Mouse (Mus musculus) liver, embryonic 16.5 days (tissue): Measurements from ENCODE around the gene R3hdml. TPM values are rescaled to one million over a fixed set of nuclear protein-coding genes. Genes with fewer than 3 reads are reported as not detected.

Source experiments
- ATAC-seq: fragments of 200-750 bp; cut with Nextera tagmentation; 2 replicates; pipeline ENCODE4 v1.8.0; 2017; ENCODE audit warnings: low read depth, mild to moderate bottlenecking, moderate number of reproducible peaks, moderate library complexity
- H3K27ac ChIP-seq: fragments of 300-500 bp; sonication (generic); 2 replicates; pipeline ENCODE4 v1.5.1; 2014; ENCODE audit warnings: mild to moderate bottlenecking, low read length
- H3K27me3 ChIP-seq: fragments of 300-500 bp; sonication (generic); 2 replicates; pipeline ENCODE4 v1.6.1; 2014; ENCODE audit warnings: low read depth, low read length, mixed read lengths; ENCODE audit not compliant: control insufficient read depth, insufficient read depth
- H3K36me3 ChIP-seq: fragments of 300-500 bp; sonication (generic); 2 replicates; pipeline ENCODE4 v1.6.1; 2014; ENCODE audit warnings: mild to moderate bottlenecking; ENCODE audit not compliant: control insufficient read depth, insufficient read depth
- H3K4me1 ChIP-seq: fragments of 300-500 bp; sonication (generic); 2 replicates; pipeline ENCODE4 v1.6.1; 2014; ENCODE audit warnings: low read depth, low read length, mixed read lengths; ENCODE audit not compliant: control insufficient read depth
- H3K4me2 ChIP-seq: fragments of 300-500 bp; sonication (generic); 2 replicates; pipeline ENCODE4 v1.6.1; 2014; ENCODE audit warnings: low read depth, low read length, mixed read lengths
- H3K4me3 ChIP-seq: fragments of 300-500 bp; sonication (generic); 2 replicates; pipeline ENCODE4 v1.5.1; 2014; ENCODE audit warnings: low read depth, mild to moderate bottlenecking, low read length
- H3K9ac ChIP-seq: fragments of 300-500 bp; sonication (generic); 2 replicates; pipeline ENCODE4 v1.6.1; 2014; ENCODE audit warnings: low read depth, low read length
- H3K9me3 ChIP-seq: fragments of 300-500 bp; sonication (generic); replicated peaks from 2 replicates; pipeline ENCODE4 v1.6.1; 2016; ENCODE audit warnings: low read length; ENCODE audit not compliant: control insufficient read depth
- WGBS: fragments of 180-500 bp; shearing (Covaris S2); extraction: QIAGEN DNeasy Blood & Tissue Kit; methylation state at CpG from one replicate; pipeline ENCODE4 v1.1.7; 2014; ENCODE audit not compliant: insufficient replicate concordance; 5-methylcytosine and 5-hydroxymethylcytosine counted together
- polyA plus RNA-seq: library from polyadenylated mRNA; unstranded; fragments of >200 nt; fragmentation: Nextera tagmentation; extraction: Ambion mirVana; gene quantifications from 2 replicates; pipeline ENCODE4 v1.2.1, GENCODE M21; 2015

Gene R3hdml
- polyA plus RNA-seq, 1 experiment from 2014 or later = not detected

GRCm38 (mm10) chr2:163467585-163467984, 24.5 kb upstream of the R3hdml start:
- no peak for ATAC-seq
- Histone ChIP-seq H3K27me3 (no peaks in the 10 kb centered on the region), H3K4me3 (no peak overlapping the region), H3K36me3 (peaks cover 2% of the 10 kb centered on the region; the same call in 1 of the 2 replicates), H3K27ac (no peak overlapping the region), H3K4me1 (peaks cover 8% of the 10 kb centered on the region), H3K9me3 (no peaks in the 10 kb centered on the region), H3K9ac (no peak overlapping the region), H3K4me2 (no peak overlapping the region)
- WGBS = 83% methylated on average over 6 of the region's 6 CpGs

- H3K36me3 ChIP-seq = peaks cover 2% of the 10 kb centered on the region; the same call in 1 of the 2 replicates
- H3K27me3 ChIP-seq = no peaks in the 10 kb centered on the region
- no peak overlapping the region for H3K4me3 ChIP-seq
- H3K4me2 ChIP-seq = no peak overlapping the region
- 73% methylated on average over 6 of the region's 6 CpGs for WGBS
- peaks cover 8% of the 10 kb centered on the region for H3K4me1 ChIP-seq
- no peaks in the 10 kb centered on the region for H3K9me3 ChIP-seq
- no peak overlapping the region for H3K27ac ChIP-seq
- ATAC-seq = no peak
- no peak overlapping the region for H3K9ac ChIP-seq
Measured at GRCm38 (mm10) chr2:163468866-163469265, 23.3 kb upstream of the R3hdml start.

- no peak for ATAC-seq
- peaks cover 8% of the 10 kb centered on the region for H3K4me1 ChIP-seq
- no peak overlapping the region for H3K9ac ChIP-seq
- peaks cover 2% of the 10 kb centered on the region; the same call in 1 of the 2 replicates for H3K36me3 ChIP-seq
- no peak overlapping the region for H3K4me3 ChIP-seq
- H3K27me3 ChIP-seq = no peaks in the 10 kb centered on the region
- H3K4me2 ChIP-seq = no peak overlapping the region
- WGBS = 80% methylated on average over 15 of the region's 15 CpGs
- no peak overlapping the region for H3K27ac ChIP-seq
- no peaks in the 10 kb centered on the region for H3K9me3 ChIP-seq
Measured at GRCm38 (mm10) chr2:163469711-163470110, 22.4 kb upstream of the R3hdml start.

- no peak for ATAC-seq
- Histone ChIP-seq H3K4me3 (peak overlapping the region; percentile 89), H3K27ac (no peak overlapping the region)
Measured at GRCm38 (mm10) chr2:163471136-163471535, 21.0 kb upstream of the R3hdml start.

GRCm38 (mm10) chr2:163471710-163472465, 20.2 kb upstream of the R3hdml start:
- H3K4me2 ChIP-seq = peak overlapping the region; percentile 94
- peak overlapping the region; percentile 71 for H3K27ac ChIP-seq
- H3K9ac ChIP-seq = peak overlapping the region; percentile 84
- no peaks in the 10 kb centered on the region for H3K9me3 ChIP-seq
- peaks cover 8% of the 10 kb centered on the region for H3K4me1 ChIP-seq
- H3K36me3 ChIP-seq = peaks cover 2% of the 10 kb centered on the region; the same call in 1 of the 2 replicates
- 3% methylated on average over 36 of the region's 36 CpGs for WGBS
- peak; percentile 77 for ATAC-seq
- no peaks in the 10 kb centered on the region for H3K27me3 ChIP-seq
- peak overlapping the region; percentile 89 for H3K4me3 ChIP-seq

More at GRCm38 (mm10) chr2:163471136-163471535, 21.0 kb upstream of the R3hdml start:
- H3K36me3 ChIP-seq = peaks cover 2% of the 10 kb centered on the region; the same call in 1 of the 2 replicates
- H3K9ac ChIP-seq = peak overlapping the region; percentile 84; the same call in 1 of the 2 replicates
- peak overlapping the region; percentile 94 for H3K4me2 ChIP-seq
- peaks cover 8% of the 10 kb centered on the region for H3K4me1 ChIP-seq
- no peaks in the 10 kb centered on the region for H3K9me3 ChIP-seq
- WGBS = 65% methylated on average over 3 of the region's 3 CpGs
- H3K27me3 ChIP-seq = no peaks in the 10 kb centered on the region

GRCm38 (mm10) chr2:163472466-163472851, 19.7 kb upstream of the R3hdml start, which contains the start of gene Fitm2:
Gene Fitm2 (minus strand): TSS chr2:163472629.
- Histone ChIP-seq H3K9me3 (no peaks in the 10 kb centered on the region), H3K4me2 (peak within 1 kb of the TSS; percentile 94), H3K27me3 (no peaks in the 10 kb centered on the region), H3K36me3 (peaks cover 2% of the 10 kb centered on the region; the same call in 1 of the 2 replicates), H3K4me3 (peak within 1 kb of the TSS; percentile 89), H3K4me1 (peaks cover 8% of the 10 kb centered on the region), H3K27ac (peak within 1 kb of the TSS; percentile 71), H3K9ac (peak within 1 kb of the TSS; percentile 84)
- 0% methylated on average over 30 of the region's 30 CpGs for WGBS
- ATAC-seq = peak; percentile 96

- WGBS = 46% methylated on average over 18 of the region's 18 CpGs
- H3K4me3 ChIP-seq = no peak overlapping the region
- H3K36me3 ChIP-seq = no peaks in the 10 kb centered on the region
- H3K9me3 ChIP-seq = no peaks in the 10 kb centered on the region
- H3K4me1 ChIP-seq = no peaks in the 10 kb centered on the region
- H3K27ac ChIP-seq = no peak overlapping the region
- no peak overlapping the region for H3K4me2 ChIP-seq
- no peak overlapping the region for H3K9ac ChIP-seq
- ATAC-seq = no peak
- peaks cover 14% of the 10 kb centered on the region for H3K27me3 ChIP-seq
Measured at GRCm38 (mm10) chr2:163480191-163480825, 11.8 kb upstream of the R3hdml start.

GRCm38 (mm10) chr2:163481539-163482029, 10.5 kb upstream of the R3hdml start:
- H3K4me2 ChIP-seq = peak overlapping the region; percentile 41
- no peak overlapping the region; the same call in 1 of the 2 replicates for H3K4me3 ChIP-seq
- 4% methylated on average over 21 of the region's 21 CpGs for WGBS
- H3K4me1 ChIP-seq = no peaks in the 10 kb centered on the region
- no peaks in the 10 kb centered on the region for H3K36me3 ChIP-seq
- peaks cover 14% of the 10 kb centered on the region for H3K27me3 ChIP-seq
- H3K9ac ChIP-seq = no peak overlapping the region
- ATAC-seq = peak; percentile 39
- H3K9me3 ChIP-seq = no peaks in the 10 kb centered on the region
- H3K27ac ChIP-seq = no peak overlapping the region

- 58% methylated on average over 3 of the region's 3 CpGs for WGBS
- no peak for ATAC-seq
- H3K9me3 ChIP-seq = no peaks in the 10 kb centered on the region
- H3K4me2 ChIP-seq = no peak overlapping the region
- no peaks in the 10 kb centered on the region for H3K4me1 ChIP-seq
- no peaks in the 10 kb centered on the region for H3K36me3 ChIP-seq
- no peak overlapping the region for H3K27ac ChIP-seq
- H3K27me3 ChIP-seq = no peaks in the 10 kb centered on the region
- no peak overlapping the region for H3K9ac ChIP-seq
- no peak overlapping the region for H3K4me3 ChIP-seq
Measured at GRCm38 (mm10) chr2:163487360-163487759, 4.8 kb upstream of the R3hdml start.
